Mouse (Mus musculus): ENCODE data around the gene Aspscr1.

Aspscr1 gene

DNA sequence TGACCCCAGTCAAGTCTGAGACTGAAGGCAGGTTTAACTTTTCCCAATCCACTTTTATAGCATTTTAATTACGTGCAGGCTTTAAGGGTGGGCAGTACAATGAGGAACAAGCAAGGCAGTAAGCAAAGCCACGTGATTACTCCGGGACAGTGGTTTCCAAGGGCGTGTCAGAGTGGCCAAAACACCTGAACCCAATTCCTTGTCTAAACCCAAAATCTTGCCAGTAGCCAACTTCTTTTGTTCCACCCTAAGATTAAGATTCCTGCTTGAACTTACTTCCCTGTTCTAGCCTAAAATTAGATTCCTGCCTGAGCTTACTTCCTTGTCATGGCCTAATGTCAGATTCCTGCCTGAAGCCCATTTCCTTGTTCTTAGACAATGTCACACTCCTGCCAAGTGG, 75.2 kb downstream of the Aspscr1 start:
- no peak for DNase-seq

DNA sequence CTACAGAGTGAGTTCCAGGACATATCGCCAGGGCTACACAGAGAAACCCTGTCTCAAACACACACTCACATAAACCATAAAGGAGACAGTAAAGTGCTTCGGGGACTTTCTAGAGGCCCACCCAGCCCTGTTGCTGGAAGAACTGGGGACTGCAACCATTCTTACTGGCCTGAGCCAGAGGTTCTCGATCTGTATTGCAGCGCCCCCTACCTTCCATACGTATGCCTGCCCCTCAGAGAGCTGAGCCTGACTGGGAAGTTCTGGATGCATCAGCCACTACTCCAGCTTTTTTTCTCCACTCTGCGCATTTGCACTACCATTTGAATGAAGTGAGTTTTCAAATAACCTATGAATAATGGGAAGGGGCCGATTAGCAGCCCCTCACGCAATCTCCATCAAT, 76.7 kb downstream of the Aspscr1 start:
- peak in 1 of 2 experiments; percentile 38 for DNase-seq

DNA sequence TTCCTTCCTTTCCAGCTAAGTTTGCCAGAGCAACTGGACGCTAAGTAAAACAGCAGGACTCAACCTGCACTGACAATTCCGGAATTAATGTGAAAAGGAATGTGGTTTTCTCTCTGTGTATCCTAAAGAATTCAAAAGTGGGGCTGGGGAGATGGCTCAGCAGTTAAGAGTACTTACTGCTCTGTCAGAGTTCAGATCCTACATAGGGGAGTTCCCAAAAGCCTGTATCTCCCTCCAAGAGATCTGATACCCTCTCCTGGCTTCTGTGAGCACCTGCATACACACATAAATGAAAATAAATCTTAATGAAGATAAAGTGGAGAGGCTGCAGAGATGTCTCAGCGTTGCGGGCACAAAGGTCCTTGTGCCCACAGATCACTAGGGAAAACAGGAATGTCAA, 78.8 kb downstream of the Aspscr1 start:
- DNase-seq, result no peak
